Mouse (Mus musculus): ENCODE results near the gene Slc25a18.

Slc25a18 gene

GRCm38 (mm10) chr6:120773149-120773628 is at the start of gene Slc25a18:
Slc25a18 (plus strand) TSS chr6:120773578.
- no peak for DNase-seq (ENCODE audit: extremely low read depth, low read depth)

GRCm38 (mm10) chr6:120725986-120726385 is 47.4 kb upstream of the Slc25a18 start:
- no peak for DNase-seq (ENCODE audit: extremely low read depth, low read depth)

GRCm38 (mm10) chr6:120736011-120736410 is 37.4 kb upstream of the Slc25a18 start:
- no peak for DNase-seq (ENCODE audit: extremely low read depth, low read depth)

- DNase-seq (ENCODE audit: extremely low read depth, low read depth), result peak; percentile 37
Observed at GRCm38 (mm10) chr6:120736566-120736965, 36.8 kb upstream of the Slc25a18 start.

- no peak for DNase-seq (ENCODE audit: extremely low read depth, low read depth)
Observed at GRCm38 (mm10) chr6:120743130-120743529, 30.2 kb upstream of the Slc25a18 start.

- no peak for DNase-seq (ENCODE audit: extremely low read depth, low read depth)
Observed at GRCm38 (mm10) chr6:120744266-120744665, 29.1 kb upstream of the Slc25a18 start.

GRCm38 (mm10) chr6:120746416-120746815 is 27.0 kb upstream of the Slc25a18 start:
- DNase-seq (ENCODE audit: extremely low read depth, low read depth), result no peak

- DNase-seq (ENCODE audit: extremely low read depth, low read depth), result no peak
Observed at GRCm38 (mm10) chr6:120761151-120761550, 12.2 kb upstream of the Slc25a18 start.

- no peak for DNase-seq (ENCODE audit: extremely low read depth, low read depth)
Observed at GRCm38 (mm10) chr6:120769972-120770371, 3.4 kb upstream of the Slc25a18 start.

GRCm38 (mm10) chr6:120771366-120771765 is 2.0 kb upstream of the Slc25a18 start:
- DNase-seq (ENCODE audit: extremely low read depth, low read depth), result no peak

GRCm38 (mm10) chr6:120772025-120772424 is 1.4 kb upstream of the Slc25a18 start:
- DNase-seq (ENCODE audit: extremely low read depth, low read depth), result no peak

GRCm38 (mm10) chr6:120773763-120774162 is 385 bp downstream of the Slc25a18 start:
- no peak for DNase-seq (ENCODE audit: extremely low read depth, low read depth)

- no peak for DNase-seq (ENCODE audit: extremely low read depth, low read depth)
Observed at GRCm38 (mm10) chr6:120776286-120776685, 2.9 kb downstream of the Slc25a18 start.

GRCm38 (mm10) chr6:120777533-120777932 is 4.2 kb downstream of the Slc25a18 start:
- DNase-seq (ENCODE audit: extremely low read depth, low read depth), result no peak

- DNase-seq (ENCODE audit: extremely low read depth, low read depth), result no peak
Observed at GRCm38 (mm10) chr6:120778226-120778625, 4.8 kb downstream of the Slc25a18 start.

- no peak for DNase-seq (ENCODE audit: extremely low read depth, low read depth)
Observed at GRCm38 (mm10) chr6:120782948-120783347, 9.6 kb downstream of the Slc25a18 start.

- no peak for DNase-seq (ENCODE audit: extremely low read depth, low read depth)
Observed at GRCm38 (mm10) chr6:120784351-120784750, 11.0 kb downstream of the Slc25a18 start.

- no peak for DNase-seq (ENCODE audit: extremely low read depth, low read depth)
Observed at GRCm38 (mm10) chr6:120788068-120788607, 14.8 kb downstream of the Slc25a18 start.

- peak; percentile 47 for DNase-seq (ENCODE audit: extremely low read depth, low read depth)
Observed at GRCm38 (mm10) chr6:120788904-120789303, 15.5 kb downstream of the Slc25a18 start.

GRCm38 (mm10) chr6:120790153-120790552 is 16.8 kb downstream of the Slc25a18 start:
- DNase-seq (ENCODE audit: extremely low read depth, low read depth), result peak; percentile 63

GRCm38 (mm10) chr6:120790717-120791116 is 17.3 kb downstream of the Slc25a18 start:
- no peak for DNase-seq (ENCODE audit: extremely low read depth, low read depth)

- no peak for DNase-seq (ENCODE audit: extremely low read depth, low read depth)
Observed at GRCm38 (mm10) chr6:120792947-120793346, 19.6 kb downstream of the Slc25a18 start.

- DNase-seq (ENCODE audit: extremely low read depth, low read depth), result peak; percentile 68
Observed at GRCm38 (mm10) chr6:120795422-120796086, 22.2 kb downstream of the Slc25a18 start.
